Mouse (Mus musculus) forebrain, embryonic 12.5 days (tissue): ENCODE data around the gene Mmp9. TPM values are rescaled to one million over a fixed set of nuclear protein-coding genes. Genes with fewer than 3 reads are reported as not detected.

Source experiments
- ATAC-seq: fragments of 200-750 bp; cut with Nextera tagmentation; 2 replicates; pipeline ENCODE4 v1.8.0; 2017; ENCODE audit warnings: moderate TSS enrichment; ENCODE audit not compliant: low FRiP score
- H3K27ac ChIP-seq: fragments of 300-500 bp; sonication (generic); 2 replicates; pipeline ENCODE4 v1.5.1; 2016; ENCODE audit warnings: mild to moderate bottlenecking
- H3K27me3 ChIP-seq: fragments of 300-500 bp; sonication (generic); 2 replicates; pipeline ENCODE4 v1.6.1; 2016; ENCODE audit warnings: mild to moderate bottlenecking
- H3K36me3 ChIP-seq: fragments of 300-500 bp; sonication (generic); replicated peaks from 2 replicates; pipeline ENCODE4 v1.6.1; 2016; ENCODE audit warnings: mild to moderate bottlenecking
- H3K4me1 ChIP-seq: fragments of 300-500 bp; sonication (generic); 2 replicates; pipeline ENCODE4 v1.6.1; 2016
- H3K4me2 ChIP-seq: fragments of 300-500 bp; sonication (generic); 2 replicates; pipeline ENCODE4 v1.6.1; 2016; ENCODE audit warnings: mild to moderate bottlenecking, moderate library complexity
- H3K4me3 ChIP-seq: fragments of 300-500 bp; sonication (generic); replicated peaks from 2 replicates; pipeline ENCODE4 v1.5.1; 2016; ENCODE audit warnings: mild to moderate bottlenecking
- H3K9ac ChIP-seq: fragments of 300-500 bp; sonication (generic); 2 replicates; pipeline ENCODE4 v1.6.1; 2016; ENCODE audit warnings: mild to moderate bottlenecking
- H3K9me3 ChIP-seq: fragments of 300-500 bp; sonication (generic); 2 replicates; pipeline ENCODE4 v1.6.1; 2016
- WGBS: fragments of 180-500 bp; shearing (Covaris S2); methylation state at CpG from one replicate; pipeline ENCODE4 v1.1.7; 2016; 5-methylcytosine and 5-hydroxymethylcytosine counted together
- polyA plus RNA-seq: library from polyadenylated mRNA; unstranded; fragments of >200 nt; fragmentation: Nextera tagmentation; extraction: Ambion mirVana; gene quantifications from 2 replicates; pipeline ENCODE4 v1.2.1, GENCODE M21; 2016

Mmp9 gene
- 3.6 and 4.4 TPM in 2 replicates for polyA plus RNA-seq

GRCm38 (mm10) chr2:164940140-164940830, at the start of gene Mmp9:
TSS of gene Mmp9 (plus strand) at chr2:164940780.
- Histone ChIP-seq H3K9ac (no peak within 1 kb of the TSS), H3K4me1 (peaks cover 20% of the 10 kb centered on the region), H3K36me3 (no peaks in the 10 kb centered on the region), H3K27me3 (peaks cover 73% of the 10 kb centered on the region), H3K9me3 (no peaks in the 10 kb centered on the region), H3K4me2 (no peak within 1 kb of the TSS), H3K4me3 (no peak within 1 kb of the TSS), H3K27ac (no peak within 1 kb of the TSS)
- 24% methylated on average over 10 of the region's 10 CpGs for WGBS
- ATAC-seq, result no peak

GRCm38 (mm10) chr2:164891056-164891834, 49.3 kb upstream of the Mmp9 start:
- H3K9me3 ChIP-seq, result no peaks in the 10 kb centered on the region
- H3K9ac ChIP-seq, result no peak overlapping the region
- ATAC-seq, result no peak
- no peak overlapping the region for H3K4me3 ChIP-seq
- no peaks in the 10 kb centered on the region for H3K27me3 ChIP-seq
- H3K36me3 ChIP-seq, result peaks cover 100% of the 10 kb centered on the region
- no peaks in the 10 kb centered on the region for H3K4me1 ChIP-seq
- no peak overlapping the region for H3K4me2 ChIP-seq
- WGBS, result 91% methylated on average over 13 of the region's 13 CpGs
- H3K27ac ChIP-seq, result no peak overlapping the region

DNA sequence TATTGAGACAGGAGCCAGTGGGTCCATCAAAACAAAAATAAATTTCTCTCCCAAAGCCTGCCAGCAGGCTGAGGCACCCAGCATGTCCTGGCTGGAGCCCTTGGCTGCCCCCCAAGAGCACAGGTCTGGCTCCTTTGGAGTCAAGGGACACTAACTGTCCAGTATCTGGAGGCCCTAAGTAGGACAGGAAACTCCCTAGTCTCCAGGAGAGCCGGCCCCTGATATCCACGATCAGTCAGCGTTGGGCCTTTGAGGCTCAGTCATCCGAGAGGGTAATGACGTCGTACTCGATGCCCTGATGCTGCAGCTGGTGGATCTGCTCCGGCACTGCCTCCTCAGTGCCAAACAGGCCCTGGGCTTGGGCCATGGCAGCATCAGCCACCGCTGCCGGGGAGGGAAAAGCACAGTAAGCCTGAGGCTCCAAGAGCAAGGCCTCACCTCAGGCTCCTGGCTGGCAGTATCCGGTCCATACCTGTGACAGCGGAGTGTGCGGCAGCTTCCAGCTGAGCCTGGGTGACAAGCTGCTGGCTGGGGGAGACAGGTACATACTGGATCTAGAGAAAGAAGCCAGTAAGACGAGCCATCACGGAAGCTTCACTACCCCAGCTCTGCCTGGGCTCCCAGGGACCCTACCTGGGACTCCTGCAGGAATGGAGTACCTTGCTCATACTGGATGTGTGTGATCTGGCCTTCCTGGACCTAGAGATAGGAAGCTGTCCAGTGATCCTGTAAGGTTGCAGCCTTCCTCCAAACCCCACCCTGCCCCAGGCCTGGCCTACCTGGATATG, 48.5 kb upstream of the Mmp9 start:
- H3K27me3 ChIP-seq, result no peaks in the 10 kb centered on the region
- no peaks in the 10 kb centered on the region for H3K9me3 ChIP-seq
- H3K9ac ChIP-seq, result no peak overlapping the region
- no peak overlapping the region for H3K4me3 ChIP-seq
- no peak for ATAC-seq
- no peak overlapping the region for H3K27ac ChIP-seq
- no peaks in the 10 kb centered on the region for H3K4me1 ChIP-seq
- 86% methylated on average over 15 of the region's 15 CpGs for WGBS
- H3K36me3 ChIP-seq, result peaks cover 100% of the 10 kb centered on the region
- no peak overlapping the region for H3K4me2 ChIP-seq

DNA sequence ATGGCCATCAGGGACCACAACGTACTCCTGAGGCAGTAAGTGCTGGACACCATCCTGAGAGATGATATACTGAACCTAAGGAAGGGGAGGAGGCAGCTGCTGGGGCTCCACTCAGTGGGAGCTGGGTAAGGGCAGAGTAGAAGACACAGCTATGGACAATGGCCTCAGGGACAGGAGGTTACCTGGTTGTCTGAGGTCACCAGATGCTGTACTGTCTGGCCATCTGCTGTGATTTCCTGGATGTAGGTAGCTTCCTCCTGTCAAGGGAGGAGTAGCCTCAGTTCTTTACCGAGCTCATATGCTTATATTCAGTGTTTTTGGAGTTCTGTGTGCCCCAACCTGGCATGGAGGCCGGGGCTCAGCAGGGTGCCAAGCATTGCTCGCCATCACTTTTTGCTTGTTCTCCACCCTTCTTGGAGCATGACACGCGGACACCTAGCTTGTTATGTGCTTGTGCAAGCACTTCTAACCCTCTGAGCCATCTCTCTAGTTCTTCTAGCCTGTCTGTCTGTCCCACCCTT, 47.8 kb upstream of the Mmp9 start:
- H3K9ac ChIP-seq, result no peak overlapping the region
- peaks cover 100% of the 10 kb centered on the region for H3K36me3 ChIP-seq
- H3K27me3 ChIP-seq, result no peaks in the 10 kb centered on the region
- ATAC-seq, result no peak
- no peak overlapping the region for H3K27ac ChIP-seq
- H3K4me1 ChIP-seq, result no peaks in the 10 kb centered on the region
- H3K4me3 ChIP-seq, result no peak overlapping the region
- 97% methylated on average over 6 of the region's 6 CpGs for WGBS
- no peak overlapping the region for H3K4me2 ChIP-seq
- no peaks in the 10 kb centered on the region for H3K9me3 ChIP-seq

DNA sequence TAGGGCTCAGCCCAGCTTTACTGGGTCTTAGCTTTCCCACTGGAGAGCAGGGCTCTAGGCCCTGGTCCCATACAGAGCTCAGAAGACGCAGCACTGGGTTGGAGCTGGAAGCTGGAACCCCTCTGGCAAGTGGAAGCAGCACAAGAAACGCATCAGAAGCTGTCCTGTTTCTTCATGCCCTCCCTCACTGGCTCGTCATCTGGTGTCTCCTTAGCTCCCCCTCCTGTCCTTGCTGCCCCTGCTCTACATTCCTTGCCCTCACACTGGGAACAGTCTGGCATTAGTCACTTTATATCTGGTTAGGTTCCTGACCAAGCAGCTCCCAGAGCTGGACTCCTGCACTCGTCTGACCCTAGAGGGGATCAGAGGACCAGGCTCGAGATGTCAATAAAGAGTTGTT, 46.5 kb upstream of the Mmp9 start:
- 74% methylated on average over 5 of the region's 5 CpGs for WGBS
- Histone ChIP-seq H3K9me3 (no peaks in the 10 kb centered on the region), H3K27ac (no peak overlapping the region), H3K4me1 (no peaks in the 10 kb centered on the region), H3K9ac (no peak overlapping the region), H3K27me3 (no peaks in the 10 kb centered on the region), H3K36me3 (peaks cover 100% of the 10 kb centered on the region), H3K4me2 (no peak overlapping the region), H3K4me3 (no peak overlapping the region)
- ATAC-seq, result no peak

DNA sequence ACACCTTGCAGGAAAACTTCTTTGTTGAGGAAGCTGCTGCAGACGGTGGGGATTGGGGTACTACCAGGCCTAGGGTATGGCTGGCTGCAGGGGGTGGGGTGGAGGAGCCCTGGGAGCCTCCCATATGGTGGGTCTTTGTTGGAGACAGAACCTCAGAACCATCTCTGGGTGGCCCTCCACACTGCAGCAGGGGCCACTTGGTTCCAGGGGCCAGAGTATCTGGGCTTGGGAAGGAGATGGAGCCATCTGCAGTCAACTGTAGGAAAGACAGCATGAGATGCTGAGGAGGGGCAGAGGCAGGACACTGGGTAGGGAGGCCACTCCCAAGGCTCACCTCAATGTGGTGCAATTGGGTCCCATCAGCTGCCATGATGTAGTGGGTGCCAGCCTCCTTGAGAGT, 45.9 kb upstream of the Mmp9 start:
- WGBS, result 65% methylated on average over 1 of the region's 1 CpGs
- H3K27me3 ChIP-seq, result no peaks in the 10 kb centered on the region
- H3K9ac ChIP-seq, result no peak overlapping the region
- no peaks in the 10 kb centered on the region for H3K9me3 ChIP-seq
- peaks cover 100% of the 10 kb centered on the region for H3K36me3 ChIP-seq
- no peaks in the 10 kb centered on the region for H3K4me1 ChIP-seq
- H3K27ac ChIP-seq, result no peak overlapping the region
- no peak overlapping the region for H3K4me2 ChIP-seq
- ATAC-seq, result no peak
- no peak overlapping the region for H3K4me3 ChIP-seq

DNA sequence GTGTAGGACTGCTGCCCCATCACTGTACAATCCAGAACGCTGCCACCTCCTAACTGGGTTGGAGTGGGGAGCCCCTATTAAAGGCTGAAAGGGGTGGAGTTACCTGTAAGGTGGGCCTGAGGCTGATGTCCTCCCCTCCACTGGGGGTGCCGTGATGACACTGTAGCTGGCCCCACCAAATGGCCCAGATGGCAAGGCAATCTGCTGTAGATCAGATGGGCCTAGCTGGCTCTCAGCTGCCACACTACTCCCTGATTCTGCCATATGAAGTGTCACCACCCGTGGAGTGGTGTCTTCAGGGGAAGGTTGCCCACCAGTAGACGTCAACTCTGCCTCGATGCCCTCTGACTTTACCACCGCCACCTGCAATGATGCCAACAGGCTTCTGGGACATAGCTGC, 44.7 kb upstream of the Mmp9 start:
- H3K27me3 ChIP-seq, result no peaks in the 10 kb centered on the region
- H3K4me1 ChIP-seq, result no peaks in the 10 kb centered on the region
- WGBS, result 96% methylated on average over 6 of the region's 6 CpGs
- no peak overlapping the region for H3K9ac ChIP-seq
- H3K4me2 ChIP-seq, result no peak overlapping the region
- H3K27ac ChIP-seq, result 0 out of 2 replicates have a peak overlapping the region, but pooled peaks have one; percentile 13
- no peak overlapping the region for H3K4me3 ChIP-seq
- H3K36me3 ChIP-seq, result peaks cover 100% of the 10 kb centered on the region
- no peak for ATAC-seq
- H3K9me3 ChIP-seq, result no peaks in the 10 kb centered on the region

DNA sequence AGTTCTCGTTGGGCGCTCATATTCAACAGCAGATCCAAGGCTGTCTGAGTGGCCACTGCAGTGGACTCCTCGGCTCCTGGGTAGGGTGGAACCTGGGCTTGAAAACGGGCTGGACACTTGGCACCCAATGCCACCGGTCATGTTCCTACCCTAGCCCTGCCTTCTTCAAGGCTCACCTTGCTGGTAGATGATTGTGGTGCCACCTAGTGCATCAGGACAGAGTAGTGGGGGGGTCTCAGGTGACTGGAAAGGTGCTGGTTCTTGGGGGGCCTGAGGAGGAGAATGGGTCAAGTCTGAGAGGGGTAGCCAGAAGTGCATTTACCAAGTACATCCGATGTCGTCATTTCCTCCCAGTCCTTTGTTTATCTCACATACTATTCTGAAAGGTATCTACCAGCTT, 42.6 kb upstream of the Mmp9 start:
- Histone ChIP-seq H3K9ac (no peak overlapping the region), H3K4me2 (no peak overlapping the region), H3K9me3 (no peaks in the 10 kb centered on the region), H3K4me3 (no peak overlapping the region), H3K36me3 (peaks cover 100% of the 10 kb centered on the region), H3K27ac (no peak overlapping the region), H3K4me1 (no peaks in the 10 kb centered on the region), H3K27me3 (no peaks in the 10 kb centered on the region)
- ATAC-seq, result no peak
- WGBS, result 94% methylated on average over 7 of the region's 7 CpGs

- no peaks in the 10 kb centered on the region for H3K27me3 ChIP-seq
- no peaks in the 10 kb centered on the region for H3K9me3 ChIP-seq
- H3K4me3 ChIP-seq, result no peak overlapping the region
- no peaks in the 10 kb centered on the region for H3K4me1 ChIP-seq
- no peak for ATAC-seq
- no peak overlapping the region for H3K27ac ChIP-seq
- peaks cover 100% of the 10 kb centered on the region for H3K36me3 ChIP-seq
- no peak overlapping the region for H3K4me2 ChIP-seq
- H3K9ac ChIP-seq, result no peak overlapping the region
- 92% methylated on average over 15 of the region's 15 CpGs for WGBS
These were observed 41.5 kb upstream of the Mmp9 start for GRCm38 (mm10) chr2:164899034-164899433.

GRCm38 (mm10) chr2:164899723-164900459, 40.7 kb upstream of the Mmp9 start:
- no peaks in the 10 kb centered on the region for H3K4me1 ChIP-seq
- no peak overlapping the region for H3K9ac ChIP-seq
- H3K4me3 ChIP-seq, result no peak overlapping the region
- H3K9me3 ChIP-seq, result no peaks in the 10 kb centered on the region
- ATAC-seq, result no peak
- H3K27me3 ChIP-seq, result no peaks in the 10 kb centered on the region
- 92% methylated on average over 16 of the region's 16 CpGs for WGBS
- H3K27ac ChIP-seq, result no peak overlapping the region
- no peak overlapping the region for H3K4me2 ChIP-seq
- H3K36me3 ChIP-seq, result peaks cover 100% of the 10 kb centered on the region

DNA sequence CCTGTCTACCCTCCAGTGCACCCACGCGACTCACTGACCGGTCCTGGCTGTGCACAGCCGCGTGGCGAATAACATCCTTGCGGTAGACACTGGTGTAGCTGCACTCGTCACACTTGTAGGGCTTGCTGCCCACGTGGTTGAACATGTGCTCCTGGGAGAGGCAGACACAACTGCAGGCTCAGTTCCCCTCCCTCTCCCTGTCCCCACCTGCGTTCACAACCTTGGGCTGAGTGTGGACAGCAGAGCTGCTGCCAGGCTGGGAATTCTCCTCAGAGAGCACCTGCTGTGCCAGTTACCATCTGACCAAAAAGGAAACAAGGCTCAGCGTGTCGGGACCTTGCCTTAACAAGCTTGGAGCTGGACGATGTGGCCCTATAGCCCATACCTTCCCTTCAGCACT, 39.2 kb upstream of the Mmp9 start:
- 96% methylated on average over 13 of the region's 13 CpGs for WGBS
- no peak for ATAC-seq
- Histone ChIP-seq H3K4me2 (no peak overlapping the region), H3K9ac (no peak overlapping the region), H3K4me1 (no peaks in the 10 kb centered on the region), H3K36me3 (peaks cover 100% of the 10 kb centered on the region), H3K9me3 (peaks cover 5% of the 10 kb centered on the region), H3K27ac (no peak overlapping the region), H3K4me3 (no peak overlapping the region), H3K27me3 (no peaks in the 10 kb centered on the region)

- no peaks in the 10 kb centered on the region for H3K27me3 ChIP-seq
- H3K9ac ChIP-seq, result no peak overlapping the region
- WGBS, result 100% methylated on average over 1 of the region's 1 CpGs
- H3K36me3 ChIP-seq, result peaks cover 100% of the 10 kb centered on the region
- ATAC-seq, result no peak
- H3K4me1 ChIP-seq, result no peaks in the 10 kb centered on the region
- H3K27ac ChIP-seq, result no peak overlapping the region
- peaks cover 8% of the 10 kb centered on the region for H3K9me3 ChIP-seq
- H3K4me2 ChIP-seq, result no peak overlapping the region
- no peak overlapping the region for H3K4me3 ChIP-seq
These were observed 37.1 kb upstream of the Mmp9 start for GRCm38 (mm10) chr2:164903496-164903895.
